Mouse (Mus musculus): Measurements from ENCODE around the gene Hdac6. TPM values are rescaled to one million over a fixed set of nuclear protein-coding genes. Genes with fewer than 3 reads are reported as not detected.

Hdac6 gene
- polyA plus RNA-seq, 1 experiment: 0.57 TPM

DNA sequence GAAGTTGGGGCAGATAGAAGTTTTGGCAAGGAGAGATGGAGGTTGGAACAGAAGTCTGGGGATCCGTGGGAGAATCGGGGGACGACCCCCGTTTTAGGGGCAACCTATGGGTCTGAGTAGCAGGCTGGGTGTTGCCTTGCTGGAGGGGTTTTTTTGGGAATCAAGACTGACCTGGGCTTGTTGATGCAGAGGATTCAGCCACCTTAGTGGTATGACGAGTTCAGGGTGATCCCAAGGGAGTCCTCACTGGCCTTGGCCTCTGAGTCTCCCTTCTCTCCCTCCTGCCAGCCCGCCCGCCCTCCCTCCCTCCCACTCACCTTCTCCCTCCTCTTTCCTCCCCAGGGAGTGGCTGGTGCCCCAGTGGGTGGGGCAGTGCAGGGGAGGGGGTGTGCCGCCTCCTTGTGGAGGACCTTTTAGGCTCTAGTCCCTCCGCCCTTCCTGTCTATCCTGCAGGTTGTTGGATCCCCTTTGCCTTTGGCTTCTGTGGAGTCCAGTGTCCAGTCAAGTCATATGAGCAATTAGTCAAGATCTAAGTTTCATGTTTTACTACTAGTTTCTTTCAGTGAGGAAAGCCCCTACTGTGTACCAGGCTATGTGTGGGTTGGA, 20.0 kb upstream of the Hdac6 start:
- H3K9me3 ChIP-seq (ENCODE audit: control insufficient read depth, low read length): no peaks in the 10 kb centered on the region
- H3K36me3 ChIP-seq (ENCODE audit: control insufficient read depth): peaks cover 65% of the 10 kb centered on the region
- no peak for TF ChIP-seq TAL1 (IDR thresholded peaks at IDR 0.05; ENCODE audit: low read length)
- no peak for TF ChIP-seq GATA1 (IDR thresholded peaks at IDR 0.05; ENCODE audit: low read length)
- peaks cover 68% of the 10 kb centered on the region for H3K4me1 ChIP-seq (ENCODE audit: control insufficient read depth)
- H3K27me3 ChIP-seq (ENCODE audit: control insufficient read depth): no peaks in the 10 kb centered on the region
- H3K4me3 ChIP-seq (replicated peaks): peak overlapping the region; percentile 91

DNA sequence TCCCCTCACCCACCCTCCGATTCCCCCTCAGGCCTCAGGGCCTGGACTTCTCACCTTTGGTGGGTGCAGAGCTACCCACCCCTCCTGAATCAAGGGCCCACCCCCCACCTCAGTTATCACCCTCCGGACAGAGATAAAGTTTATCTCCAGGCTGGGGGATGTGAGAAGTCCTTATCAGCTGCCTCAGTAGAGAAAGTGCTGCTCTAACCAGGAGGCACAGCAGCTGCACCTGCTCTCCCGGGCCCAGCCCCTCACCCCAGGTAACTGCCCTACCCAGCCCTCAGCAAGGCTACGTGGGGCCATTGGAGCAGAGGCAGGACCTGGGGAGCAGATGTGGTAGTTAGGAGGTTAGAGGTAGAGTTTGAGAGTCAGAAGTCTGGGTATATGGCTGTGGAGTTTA, 18.5 kb upstream of the Hdac6 start:
- no peaks in the 10 kb centered on the region; the same call in 1 of the 2 replicates for H3K9me3 ChIP-seq (ENCODE audit: control insufficient read depth, low read length)
- TF ChIP-seq TAL1 (IDR thresholded peaks at IDR 0.05; ENCODE audit: low read length) (no peak), GATA1 (IDR thresholded peaks at IDR 0.05; ENCODE audit: low read length) (no peak)

DNA sequence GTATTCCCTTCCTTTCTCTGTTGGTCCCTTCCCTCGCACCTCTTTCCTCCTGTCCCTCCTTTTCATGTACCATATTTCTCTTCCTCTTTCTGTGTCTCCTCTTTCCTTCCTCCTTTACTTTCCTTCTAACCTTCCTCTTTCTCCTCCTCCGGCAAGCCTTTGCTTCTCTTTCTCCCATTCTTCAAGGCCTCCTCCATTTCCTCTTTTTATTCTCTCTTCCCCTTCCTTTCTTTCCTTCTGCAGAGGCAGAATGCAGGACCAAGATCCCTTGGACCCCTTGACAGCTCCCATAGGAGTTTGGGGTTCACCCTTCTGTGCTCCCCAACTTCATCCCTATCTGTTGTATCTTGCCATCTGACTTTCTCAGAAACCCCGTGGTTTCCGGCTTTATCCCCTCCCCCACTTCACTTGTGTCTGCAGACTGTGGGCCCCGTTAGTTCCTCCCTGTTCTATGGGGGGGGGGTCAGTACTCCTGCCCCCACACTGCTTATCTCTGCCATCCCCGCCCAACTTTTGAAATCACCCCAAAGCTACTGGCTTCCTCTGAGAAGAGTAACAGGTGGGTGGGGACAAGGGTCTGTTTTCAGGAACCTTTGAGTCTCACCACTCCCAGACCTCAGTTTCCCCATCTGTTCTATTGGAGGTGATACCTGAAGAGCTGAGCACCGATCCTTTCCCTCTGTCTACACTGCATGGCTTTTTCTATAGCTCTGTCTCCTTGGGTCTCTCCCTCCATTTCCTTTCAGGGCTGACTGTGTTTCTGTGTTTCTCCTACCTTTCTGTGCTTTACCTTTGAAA, 16.3 kb upstream of the Hdac6 start:
- Histone ChIP-seq H3K4me1 (ENCODE audit: control insufficient read depth) (peaks cover 61% of the 10 kb centered on the region), H3K36me3 (ENCODE audit: control insufficient read depth) (peaks cover 79% of the 10 kb centered on the region), H3K9me3 (ENCODE audit: control insufficient read depth, low read length) (no peaks in the 10 kb centered on the region; the same call in 1 of the 2 replicates), H3K27me3 (ENCODE audit: control insufficient read depth) (no peaks in the 10 kb centered on the region; the same call in 1 of the 2 replicates), H3K4me3 (replicated peaks) (peak overlapping the region; percentile 91)
- TF ChIP-seq GATA1 (IDR thresholded peaks at IDR 0.05; ENCODE audit: low read length) (no peak), TAL1 (IDR thresholded peaks at IDR 0.05; ENCODE audit: low read length) (no peak)

More for the DNA sequence above, 18.5 kb upstream of the Hdac6 start:
- no peaks in the 10 kb centered on the region; the same call in 1 of the 2 replicates for H3K27me3 ChIP-seq (ENCODE audit: control insufficient read depth)
- peaks cover 65% of the 10 kb centered on the region for H3K4me1 ChIP-seq (ENCODE audit: control insufficient read depth)
- peak overlapping the region; percentile 91 for H3K4me3 ChIP-seq (replicated peaks)
- H3K36me3 ChIP-seq (ENCODE audit: control insufficient read depth): peaks cover 76% of the 10 kb centered on the region

DNA sequence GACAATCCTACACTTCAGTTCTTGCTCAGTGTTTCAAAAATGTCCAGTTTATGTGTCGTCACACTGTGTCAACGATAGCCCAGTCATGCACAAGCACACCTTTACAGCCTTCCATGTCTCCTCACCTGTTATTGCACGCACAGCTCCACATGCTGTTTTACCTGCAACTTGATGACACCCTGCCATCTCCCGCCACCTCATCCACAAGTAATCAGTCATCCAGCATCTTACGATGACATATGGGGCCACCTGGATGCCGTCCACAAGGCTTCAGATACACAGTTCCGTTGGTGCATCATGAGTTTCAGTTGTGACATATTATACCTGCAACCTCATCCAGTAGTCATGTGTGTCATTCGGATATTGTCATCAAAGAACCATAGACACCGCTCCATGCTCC, 11.2 kb upstream of the Hdac6 start:
- Histone ChIP-seq H3K36me3 (ENCODE audit: control insufficient read depth) (peaks cover 86% of the 10 kb centered on the region), H3K4me3 (replicated peaks) (no peak overlapping the region), H3K9me3 (ENCODE audit: control insufficient read depth, low read length) (no peaks in the 10 kb centered on the region; the same call in 1 of the 2 replicates), H3K27me3 (ENCODE audit: control insufficient read depth) (no peaks in the 10 kb centered on the region; the same call in 1 of the 2 replicates), H3K4me1 (ENCODE audit: control insufficient read depth) (peaks cover 41% of the 10 kb centered on the region)
- no peak for TF ChIP-seq TAL1 (IDR thresholded peaks at IDR 0.05; ENCODE audit: low read length)

DNA sequence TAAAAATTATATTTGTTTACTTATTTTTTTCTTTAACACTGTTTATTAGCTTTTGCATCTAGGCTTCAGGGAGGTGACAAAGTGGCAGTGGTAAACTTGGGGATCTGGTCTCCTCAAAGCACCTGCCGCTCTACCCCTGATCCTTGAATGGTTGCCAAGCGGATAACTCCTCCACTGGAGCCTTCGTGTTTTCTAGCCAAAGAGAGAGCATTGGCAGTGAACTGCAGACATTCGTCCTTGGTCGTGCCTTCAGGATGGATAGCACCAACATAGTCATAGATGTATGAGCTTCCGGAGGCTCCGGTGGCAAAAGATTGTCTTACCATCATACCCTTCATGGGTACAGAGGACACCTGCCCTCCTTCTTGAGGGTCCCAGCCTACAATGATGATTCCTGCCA, 2.4 kb upstream of the Hdac6 start:
- Histone ChIP-seq H3K36me3 (ENCODE audit: control insufficient read depth) (no peaks in the 10 kb centered on the region; the same call in 1 of the 2 replicates), H3K4me3 (replicated peaks) (no peak overlapping the region), H3K9me3 (ENCODE audit: control insufficient read depth, low read length) (peaks cover 9% of the 10 kb centered on the region), H3K4me1 (ENCODE audit: control insufficient read depth) (peaks cover 16% of the 10 kb centered on the region), H3K27me3 (ENCODE audit: control insufficient read depth) (no peaks in the 10 kb centered on the region)
- TF ChIP-seq TAL1 (IDR thresholded peaks at IDR 0.05; ENCODE audit: low read length): no peak
- TF ChIP-seq GATA1 (IDR thresholded peaks at IDR 0.05; ENCODE audit: low read length): no peak

DNA sequence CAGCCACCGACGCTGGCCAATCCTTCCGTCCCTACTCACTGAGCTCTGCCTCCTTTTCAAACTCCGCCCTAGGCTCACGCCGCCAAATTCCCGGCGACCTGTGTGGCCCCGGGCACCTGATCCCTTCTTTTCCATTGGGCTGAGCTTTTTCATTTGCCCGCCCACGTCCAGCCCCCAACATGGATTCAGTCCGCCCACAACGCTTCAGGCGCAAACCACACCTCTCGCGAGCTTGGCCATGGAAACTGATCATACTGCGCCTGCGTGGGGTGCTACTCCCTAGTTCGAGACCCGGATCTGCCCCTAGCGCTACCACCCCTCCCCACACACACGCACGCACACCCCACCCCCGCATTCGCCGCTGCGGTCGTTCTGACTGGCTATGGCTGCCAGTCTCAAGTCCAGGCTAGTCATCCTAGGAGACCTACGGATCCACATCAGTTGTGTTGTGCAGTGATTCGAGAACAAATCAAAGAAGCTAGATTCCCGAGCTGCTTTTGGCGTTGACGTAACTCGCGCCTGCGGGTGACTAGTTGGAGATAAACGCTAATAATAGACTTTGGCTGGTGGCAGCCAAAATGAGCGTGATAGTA, 307 bp upstream of the Hdac6 start:
- Histone ChIP-seq H3K9me3 (ENCODE audit: control insufficient read depth, low read length) (peaks cover 9% of the 10 kb centered on the region), H3K4me1 (ENCODE audit: control insufficient read depth) (peaks cover 16% of the 10 kb centered on the region), H3K36me3 (ENCODE audit: control insufficient read depth) (no peaks in the 10 kb centered on the region; the same call in 1 of the 2 replicates), H3K4me3 (replicated peaks) (peak overlapping the region; percentile 74), H3K27me3 (ENCODE audit: control insufficient read depth) (no peaks in the 10 kb centered on the region)
- TF ChIP-seq TAL1 (IDR thresholded peaks at IDR 0.05; ENCODE audit: low read length) (no peak), GATA1 (IDR thresholded peaks at IDR 0.05; ENCODE audit: low read length) (no peak)

DNA sequence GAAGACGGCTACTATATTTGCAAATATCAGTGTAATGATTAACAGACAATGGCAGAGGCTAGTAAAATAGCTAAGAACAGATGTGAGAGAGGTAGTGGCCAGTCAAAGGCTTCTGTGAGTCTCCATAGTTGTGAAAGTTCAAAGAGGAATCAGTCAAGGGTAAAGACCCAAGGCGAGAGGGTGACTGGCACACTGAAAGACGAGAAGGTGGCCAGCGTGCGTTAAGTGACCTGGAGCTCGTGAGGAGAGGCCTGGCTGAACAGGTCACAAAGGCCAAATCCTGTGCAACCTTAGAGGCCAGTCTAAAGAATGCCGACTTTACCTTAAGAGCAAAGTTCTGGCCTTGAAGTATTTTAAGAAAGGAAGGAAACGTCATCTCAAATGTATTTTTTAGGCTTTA, 2.1 kb downstream of the Hdac6 start:
- peaks cover 4% of the 10 kb centered on the region; the same call in 1 of the 2 replicates for H3K36me3 ChIP-seq (ENCODE audit: control insufficient read depth)
- peaks cover 9% of the 10 kb centered on the region for H3K9me3 ChIP-seq (ENCODE audit: control insufficient read depth, low read length)
- H3K27me3 ChIP-seq (ENCODE audit: control insufficient read depth): no peaks in the 10 kb centered on the region
- TF ChIP-seq TAL1 (IDR thresholded peaks at IDR 0.05; ENCODE audit: low read length) (no peak), GATA1 (IDR thresholded peaks at IDR 0.05; ENCODE audit: low read length) (no peak)
- H3K4me3 ChIP-seq (replicated peaks): no peak overlapping the region
- H3K4me1 ChIP-seq (ENCODE audit: control insufficient read depth): peaks cover 16% of the 10 kb centered on the region

DNA sequence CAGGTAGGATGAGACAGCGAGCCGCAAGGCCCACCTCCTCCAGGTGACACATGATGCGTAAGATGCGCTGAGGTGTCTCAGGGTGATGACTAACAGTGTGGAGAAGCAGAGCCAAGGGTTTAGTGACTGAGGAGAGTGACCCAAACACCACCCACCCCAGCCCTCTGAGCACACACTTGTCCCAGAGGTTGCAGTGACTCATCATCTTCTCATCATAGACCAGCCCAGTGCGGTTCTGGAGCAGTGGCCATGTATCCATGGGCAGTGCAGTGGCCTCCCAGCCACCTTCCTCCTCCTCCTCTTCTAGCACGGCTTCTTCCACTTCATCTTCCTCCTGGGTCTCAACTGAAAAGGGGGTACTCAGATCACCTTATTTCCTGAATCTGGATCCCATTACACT, 10.0 kb downstream of the Hdac6 start:
- Histone ChIP-seq H3K4me3 (replicated peaks) (no peak overlapping the region), H3K4me1 (ENCODE audit: control insufficient read depth) (peaks cover 3% of the 10 kb centered on the region), H3K9me3 (ENCODE audit: control insufficient read depth, low read length) (peaks cover 4% of the 10 kb centered on the region; the same call in 1 of the 2 replicates), H3K36me3 (ENCODE audit: control insufficient read depth) (peaks cover 26% of the 10 kb centered on the region), H3K27me3 (ENCODE audit: control insufficient read depth) (no peaks in the 10 kb centered on the region)
- TF ChIP-seq GATA1 (IDR thresholded peaks at IDR 0.05; ENCODE audit: low read length) (no peak), TAL1 (IDR thresholded peaks at IDR 0.05; ENCODE audit: low read length) (no peak)

DNA sequence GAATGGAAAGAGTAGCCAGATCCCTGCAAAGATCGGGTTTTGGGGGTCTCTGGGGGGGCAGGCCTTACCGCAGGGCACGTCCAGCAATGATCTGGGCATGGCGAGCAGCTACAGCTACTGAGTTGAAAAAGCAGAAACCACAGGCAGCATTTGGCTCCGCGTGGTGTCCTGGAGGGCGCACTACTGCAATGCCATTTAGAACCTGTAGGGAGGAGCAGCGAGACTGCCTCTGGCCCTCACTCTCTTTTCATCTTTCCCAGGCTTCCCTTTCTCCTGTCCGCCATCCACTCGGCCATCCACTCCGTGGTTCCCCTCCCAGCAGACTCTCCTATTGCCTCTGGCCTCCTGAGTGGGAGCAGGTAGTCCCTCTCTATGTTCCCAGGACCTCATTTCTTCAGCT, 10.8 kb downstream of the Hdac6 start:
- no peak for TF ChIP-seq GATA1 (IDR thresholded peaks at IDR 0.05; ENCODE audit: low read length)
- no peak for TF ChIP-seq TAL1 (IDR thresholded peaks at IDR 0.05; ENCODE audit: low read length)
- Histone ChIP-seq H3K9me3 (ENCODE audit: control insufficient read depth, low read length) (peaks cover 4% of the 10 kb centered on the region; the same call in 1 of the 2 replicates), H3K36me3 (ENCODE audit: control insufficient read depth) (peaks cover 26% of the 10 kb centered on the region), H3K4me1 (ENCODE audit: control insufficient read depth) (peaks cover 3% of the 10 kb centered on the region), H3K4me3 (replicated peaks) (no peak overlapping the region), H3K27me3 (ENCODE audit: control insufficient read depth) (no peaks in the 10 kb centered on the region)

All from erythroblast, embryonic 14.5 days (primary cell).